Mouse (Mus musculus) megakaryocyte, embryonic 14.5 days (primary cell): ENCODE data around the gene Nkain4. TPM values are rescaled to one million over a fixed set of nuclear protein-coding genes. Genes with fewer than 3 reads are reported as not detected.

Experiments used
- H3K27me3 ChIP-seq: replicated peaks from 2 replicates; pipeline ENCODE3; 2012; ENCODE audit warnings: inconsistent platforms
- H3K36me3 ChIP-seq: replicated peaks from 2 replicates; pipeline ENCODE3; 2012; ENCODE audit warnings: low read length, inconsistent platforms, mixed read lengths
- H3K4me1 ChIP-seq: 2 replicates; pipeline ENCODE4 v1.6.1; 2012; ENCODE audit warnings: inconsistent platforms
- H3K4me3 ChIP-seq: replicated peaks from 2 replicates; pipeline ENCODE3; 2012; ENCODE audit warnings: moderate library complexity, mild to moderate bottlenecking, inconsistent platforms
- H3K9me3 ChIP-seq: 2 replicates; pipeline ENCODE4 v1.6.1; 2012; ENCODE audit warnings: inconsistent platforms
- FLI1 ChIP-seq: IDR thresholded peaks from 2 replicates; pipeline ENCODE4 v1.6.1; 2012; ENCODE audit warnings: low read length, inconsistent platforms, mixed read lengths
- GATA1 ChIP-seq: IDR thresholded peaks from 3 replicates; pipeline ENCODE4 v1.6.1; 2012; ENCODE audit warnings: mixed read lengths, low read length, inconsistent platforms, borderline replicate concordance
- polyA plus RNA-seq: library from polyadenylated mRNA; stranded (reverse); fragments of >175 nt; gene quantifications from 2 replicates; pipeline ENCODE4 v1.2.3, GENCODE M21; 2012; ENCODE audit warnings: low replicate concordance; ENCODE audit not compliant: insufficient read depth

Gene Nkain4
- polyA plus RNA-seq, 1 experiment: not detected

GRCm38 (mm10) chr2:180953638-180954037 lies 861 bp downstream of the Nkain4 start:
- H3K4me3 ChIP-seq: no peak overlapping the region
- H3K4me1 ChIP-seq: peaks cover 14% of the 10 kb centered on the region
- no peak for TF ChIP-seq GATA1
- TF ChIP-seq FLI1: no peak
- no peaks in the 10 kb centered on the region for H3K36me3 ChIP-seq
- peaks cover 90% of the 10 kb centered on the region for H3K27me3 ChIP-seq
- H3K9me3 ChIP-seq: no peaks in the 10 kb centered on the region

DNA sequence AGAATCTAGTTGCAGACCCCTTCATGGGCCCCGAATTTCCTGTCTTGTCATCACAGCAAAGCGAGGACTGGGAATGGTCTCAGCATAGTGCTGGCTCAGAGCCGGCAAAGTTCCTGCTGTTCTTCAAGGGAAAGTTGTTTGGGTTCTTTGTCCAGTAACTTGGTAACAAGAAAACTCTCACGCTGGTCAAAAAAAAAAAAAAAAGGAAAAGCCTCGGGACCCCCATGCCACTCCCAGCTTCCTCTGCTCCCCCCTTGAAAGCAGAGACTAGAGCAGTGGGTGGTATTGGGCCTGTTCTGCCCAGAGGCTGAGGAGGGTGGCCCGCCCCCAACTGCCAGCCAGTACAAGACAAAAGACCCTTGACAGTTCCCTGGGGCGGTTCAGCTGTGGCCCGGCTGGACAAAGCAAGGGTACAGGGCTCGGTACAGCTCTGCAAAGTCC lies 1.7 kb downstream of the Nkain4 start:
- TF ChIP-seq GATA1: no peak
- TF ChIP-seq FLI1: no peak
- Histone ChIP-seq H3K9me3 (no peaks in the 10 kb centered on the region), H3K4me1 (peaks cover 14% of the 10 kb centered on the region), H3K36me3 (no peaks in the 10 kb centered on the region), H3K4me3 (no peak overlapping the region), H3K27me3 (peaks cover 91% of the 10 kb centered on the region)

DNA sequence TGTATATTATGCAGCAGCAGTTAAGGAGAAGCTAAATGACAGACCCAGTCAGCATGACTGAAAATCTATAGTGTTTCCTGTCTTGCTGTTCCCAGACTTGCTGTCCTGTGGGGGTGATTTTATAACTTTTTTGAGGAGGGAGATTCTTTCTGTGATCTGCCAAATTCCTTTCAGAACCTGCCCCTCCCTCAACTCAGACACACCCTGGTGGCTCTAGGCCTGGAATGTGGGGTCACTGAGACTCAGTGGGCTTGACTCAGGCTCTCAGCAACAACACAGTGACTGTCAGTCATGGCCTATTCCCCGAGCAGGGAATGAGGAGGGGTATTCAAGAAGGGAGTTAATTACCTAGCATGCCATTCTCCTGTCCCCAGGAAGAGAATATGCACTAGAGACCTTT lies 4.6 kb downstream of the Nkain4 start:
- H3K27me3 ChIP-seq: peaks cover 91% of the 10 kb centered on the region

GRCm38 (mm10) chr2:180941869-180942268 lies 12.6 kb downstream of the Nkain4 start:
- peaks cover 9% of the 10 kb centered on the region for H3K4me1 ChIP-seq
- H3K9me3 ChIP-seq: peaks cover 14% of the 10 kb centered on the region
- TF ChIP-seq FLI1 (no peak), GATA1 (no peak)
- H3K36me3 ChIP-seq: no peaks in the 10 kb centered on the region
- H3K27me3 ChIP-seq: peaks cover 83% of the 10 kb centered on the region
- H3K4me3 ChIP-seq: no peak overlapping the region

More for the DNA sequence above, 4.6 kb downstream of the Nkain4 start:
- peaks cover 11% of the 10 kb centered on the region for H3K4me1 ChIP-seq
- no peak overlapping the region for H3K4me3 ChIP-seq
- no peaks in the 10 kb centered on the region for H3K36me3 ChIP-seq
- TF ChIP-seq FLI1 (no peak), GATA1 (no peak)
- H3K9me3 ChIP-seq: no peaks in the 10 kb centered on the region

- H3K9me3 ChIP-seq: peaks cover 14% of the 10 kb centered on the region
- peaks cover 15% of the 10 kb centered on the region for H3K4me1 ChIP-seq
- H3K4me3 ChIP-seq: peak overlapping the region; percentile 47
- no peak for TF ChIP-seq FLI1
- TF ChIP-seq GATA1: no peak
- peaks cover 87% of the 10 kb centered on the region for H3K27me3 ChIP-seq
- H3K36me3 ChIP-seq: no peaks in the 10 kb centered on the region
These were observed 14.3 kb downstream of the Nkain4 start for GRCm38 (mm10) chr2:180940187-180940586.

DNA sequence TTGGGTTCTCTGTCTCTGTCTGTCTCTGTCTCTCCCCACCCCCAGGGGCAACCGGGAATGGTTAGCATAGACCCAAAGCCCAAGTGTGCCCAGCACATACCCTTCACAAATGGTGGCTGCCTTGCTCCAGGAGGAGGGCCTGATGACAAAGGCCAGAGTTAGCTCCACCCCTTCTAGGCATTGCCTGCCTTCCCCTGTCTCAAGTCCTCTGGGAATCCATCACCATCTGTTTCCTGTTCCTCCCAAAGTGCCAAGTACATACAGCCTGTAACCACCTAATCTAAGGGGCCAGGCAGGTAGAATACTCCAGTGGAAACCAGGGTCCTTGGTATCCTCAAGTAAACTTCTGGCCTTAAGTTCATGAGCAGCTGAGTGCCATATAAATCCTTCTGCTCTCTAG lies 22.1 kb downstream of the Nkain4 start:
- H3K27me3 ChIP-seq: peaks cover 81% of the 10 kb centered on the region
- H3K9me3 ChIP-seq: no peaks in the 10 kb centered on the region
- TF ChIP-seq FLI1 (no peak), GATA1 (no peak)
- H3K4me1 ChIP-seq: peaks cover 38% of the 10 kb centered on the region
- peak overlapping the region; percentile 64 for H3K4me3 ChIP-seq
- no peaks in the 10 kb centered on the region for H3K36me3 ChIP-seq

DNA sequence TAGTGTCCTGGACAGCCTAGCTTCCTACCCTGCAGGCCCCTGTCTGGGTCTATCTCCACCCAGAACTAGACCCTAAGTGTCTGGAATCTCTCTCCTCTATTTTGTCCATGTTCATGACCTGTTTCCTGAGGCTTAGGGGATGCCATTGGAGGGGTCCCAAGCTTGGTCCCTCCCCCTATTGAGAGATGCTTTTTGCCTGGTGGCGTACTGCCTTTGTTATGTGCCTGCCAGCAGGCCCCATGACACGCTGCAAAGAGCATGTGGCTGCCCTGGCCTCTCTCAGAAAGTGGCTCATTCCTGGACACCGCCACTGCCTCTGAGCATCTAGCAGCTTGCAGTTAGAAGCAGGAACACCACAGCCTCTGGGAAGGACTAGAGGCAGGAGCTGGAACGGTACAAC lies 25.8 kb downstream of the Nkain4 start, which contains the start of gene Birc7:
Gene Birc7 (plus strand): TSS at position 301 of the 400 bp plus-strand sequence.
- no peak within 1 kb of the TSS for H3K4me3 ChIP-seq
- H3K4me1 ChIP-seq: peaks cover 40% of the 10 kb centered on the region
- TF ChIP-seq FLI1 (no peak), GATA1 (no peak)
- peaks cover 62% of the 10 kb centered on the region for H3K27me3 ChIP-seq
- H3K9me3 ChIP-seq: no peaks in the 10 kb centered on the region
- H3K36me3 ChIP-seq: no peaks in the 10 kb centered on the region

- Histone ChIP-seq H3K36me3 (no peaks in the 10 kb centered on the region), H3K9me3 (no peaks in the 10 kb centered on the region), H3K4me1 (peaks cover 20% of the 10 kb centered on the region), H3K4me3 (no peak overlapping the region), H3K27me3 (peaks cover 37% of the 10 kb centered on the region)
- TF ChIP-seq FLI1 (no peak), GATA1 (no peak)
These were observed 29.3 kb downstream of the Nkain4 start for GRCm38 (mm10) chr2:180925176-180925575.

DNA sequence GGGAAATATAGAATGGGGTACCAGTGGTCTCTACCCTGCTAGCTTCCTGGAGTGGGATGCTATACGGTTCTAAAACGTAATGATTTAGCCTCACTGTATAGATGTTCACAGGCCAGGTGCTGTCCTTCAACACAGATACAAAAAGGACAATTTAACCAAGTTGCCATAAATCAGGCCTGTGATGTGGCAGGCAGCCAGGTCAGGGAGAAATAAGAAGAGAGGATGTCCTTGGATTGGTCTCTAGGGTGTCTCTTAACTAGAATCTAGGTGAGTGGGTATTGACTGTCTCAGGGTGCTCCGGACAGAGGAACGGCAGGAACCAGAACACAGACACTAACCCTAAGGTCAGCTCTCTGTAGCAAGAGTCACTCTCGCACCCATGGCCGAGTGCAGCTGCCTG lies 31.8 kb downstream of the Nkain4 start:
- Histone ChIP-seq H3K9me3 (no peaks in the 10 kb centered on the region), H3K36me3 (peaks cover 11% of the 10 kb centered on the region), H3K4me3 (no peak overlapping the region), H3K4me1 (peaks cover 38% of the 10 kb centered on the region), H3K27me3 (peaks cover 15% of the 10 kb centered on the region)
- TF ChIP-seq GATA1 (no peak), FLI1 (no peak)

DNA sequence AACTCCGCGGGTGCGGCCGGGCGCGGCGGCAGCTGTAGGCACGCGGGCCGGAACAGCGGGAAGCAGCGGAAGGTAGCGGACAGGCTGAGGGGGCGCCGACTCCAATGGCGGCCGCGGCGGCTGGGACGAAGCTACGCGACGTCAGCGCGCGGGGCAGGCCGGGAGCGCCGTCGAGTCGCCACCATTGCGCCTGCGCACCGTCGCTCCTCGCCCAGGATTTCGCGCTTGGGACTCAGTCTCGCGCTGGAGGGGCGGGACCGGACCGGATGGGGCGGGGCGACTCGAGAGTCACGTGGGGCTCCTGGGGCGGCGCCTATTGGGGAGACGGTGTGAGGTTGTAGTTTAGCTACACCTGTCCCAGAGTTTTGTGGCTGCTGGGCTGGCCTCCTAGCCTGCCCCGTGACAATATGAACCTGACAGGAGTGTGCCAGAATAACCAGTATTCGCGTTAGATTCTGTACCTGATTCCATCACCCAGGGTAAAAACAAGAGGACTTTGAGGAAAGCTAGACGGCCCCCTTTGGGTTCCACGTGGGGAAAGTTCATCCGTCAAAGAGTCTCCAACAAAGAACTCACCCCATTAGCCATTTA lies 33.6 kb downstream of the Nkain4 start, which contains the start of gene Ythdf1:
Gene Ythdf1 (minus strand): TSS at position 140 of the 591 bp plus-strand sequence.
- TF ChIP-seq GATA1 (no peak), FLI1 (no peak)
- Histone ChIP-seq H3K4me3 (peak within 1 kb of the TSS; percentile 99), H3K27me3 (no peaks in the 10 kb centered on the region), H3K9me3 (no peaks in the 10 kb centered on the region), H3K36me3 (peaks cover 28% of the 10 kb centered on the region), H3K4me1 (peaks cover 50% of the 10 kb centered on the region)
